Mouse (Mus musculus): ENCODE data around the gene Rnf157. TPM values are rescaled to one million over a fixed set of nuclear protein-coding genes. Genes with fewer than 3 reads are reported as not detected.
"Not testable (repeated sequence)": the region's sequence is repeated elsewhere in the genome, so short reads cannot be mapped to it uniquely, and the experiment has no call there.

Gene Rnf157
- polyA plus RNA-seq, 1 experiment from 2014 or later: 18.3 TPM

DNA sequence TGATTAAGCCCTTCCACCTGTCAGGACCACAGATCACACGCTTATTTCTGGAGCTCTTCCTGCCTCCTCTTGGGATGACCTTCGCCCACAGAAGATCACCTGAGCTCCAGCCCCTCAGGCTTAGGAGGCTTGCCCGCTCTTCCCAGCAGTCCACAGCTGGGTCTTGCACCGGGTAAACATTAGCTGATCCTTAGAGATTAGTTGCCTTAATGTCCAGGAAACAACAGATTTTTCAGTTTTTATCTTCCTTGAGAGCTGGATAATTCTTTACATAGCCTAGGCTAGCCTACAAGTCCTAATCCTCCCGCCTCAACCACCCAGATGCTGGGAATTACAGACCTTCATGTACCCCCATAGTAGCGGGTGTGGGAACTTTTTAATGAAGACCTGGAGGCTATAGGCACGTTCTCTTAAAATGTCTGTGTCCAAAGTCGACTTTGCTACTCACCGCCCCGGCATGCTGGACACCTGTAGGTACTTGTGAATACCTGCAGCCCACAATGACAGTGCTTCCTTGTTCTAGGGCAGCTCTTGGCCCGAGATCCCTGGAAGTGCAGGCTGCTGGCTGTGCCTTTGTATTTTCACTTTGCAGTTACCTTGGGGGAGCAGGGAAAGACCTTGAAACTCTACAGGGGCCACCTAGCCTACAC, 18.7 kb upstream of the Rnf157 start:
- 57% methylated on average over 11 of the region's 11 CpGs for WGBS
- H3K4me3 ChIP-seq: no peak overlapping the region

DNA sequence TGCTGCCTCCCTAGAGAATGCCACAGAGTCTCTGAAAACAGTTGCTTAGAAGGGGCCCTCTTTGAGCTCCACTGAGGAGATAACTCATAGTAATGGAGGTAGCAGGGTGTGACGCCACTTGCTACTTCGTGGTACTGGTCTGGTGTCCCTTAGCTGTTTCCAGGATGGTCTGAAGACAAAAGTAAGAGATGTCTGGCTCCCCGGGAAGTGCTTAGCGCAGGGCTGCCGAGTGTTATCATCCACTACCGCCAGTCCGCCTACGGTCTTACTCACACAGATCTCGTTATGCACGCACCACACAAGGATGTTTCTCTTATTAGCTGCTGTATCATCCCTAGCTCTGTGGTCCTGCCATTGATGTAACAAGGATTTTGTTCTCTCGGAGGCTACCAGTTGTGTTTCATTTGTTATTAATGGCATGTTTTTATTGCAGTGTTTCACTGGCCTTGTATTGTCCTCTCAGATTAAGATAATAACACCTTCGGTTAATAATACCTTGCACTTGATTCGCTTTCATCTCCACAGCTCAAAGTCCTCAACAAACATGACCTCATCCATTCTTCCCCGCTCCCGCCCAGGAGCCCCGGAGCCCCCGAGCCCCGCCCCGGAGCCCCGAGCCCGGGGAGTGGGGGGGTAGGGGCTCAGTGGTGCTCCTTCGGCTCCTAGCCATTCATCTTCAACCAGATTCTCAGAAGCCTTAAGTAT, 18.0 kb upstream of the Rnf157 start:
- no peak overlapping the region for H3K4me3 ChIP-seq

More for the DNA sequence above, 18.7 kb upstream of the Rnf157 start:
- no peak for DNase-seq (ENCODE audit: low spot score)
- peaks cover 37% of the 10 kb centered on the region for H3K4me1 ChIP-seq
- no peaks in the 10 kb centered on the region for H3K27me3 ChIP-seq (ENCODE audit: low read depth, poor library complexity, severe bottlenecking)
- peaks cover 14% of the 10 kb centered on the region for H3K36me3 ChIP-seq
- H3K27ac ChIP-seq: 0 out of 2 replicates have a peak overlapping the region, but pooled peaks have one; percentile 3
- H3K9me3 ChIP-seq (replicated peaks): no peaks in the 10 kb centered on the region

DNA sequence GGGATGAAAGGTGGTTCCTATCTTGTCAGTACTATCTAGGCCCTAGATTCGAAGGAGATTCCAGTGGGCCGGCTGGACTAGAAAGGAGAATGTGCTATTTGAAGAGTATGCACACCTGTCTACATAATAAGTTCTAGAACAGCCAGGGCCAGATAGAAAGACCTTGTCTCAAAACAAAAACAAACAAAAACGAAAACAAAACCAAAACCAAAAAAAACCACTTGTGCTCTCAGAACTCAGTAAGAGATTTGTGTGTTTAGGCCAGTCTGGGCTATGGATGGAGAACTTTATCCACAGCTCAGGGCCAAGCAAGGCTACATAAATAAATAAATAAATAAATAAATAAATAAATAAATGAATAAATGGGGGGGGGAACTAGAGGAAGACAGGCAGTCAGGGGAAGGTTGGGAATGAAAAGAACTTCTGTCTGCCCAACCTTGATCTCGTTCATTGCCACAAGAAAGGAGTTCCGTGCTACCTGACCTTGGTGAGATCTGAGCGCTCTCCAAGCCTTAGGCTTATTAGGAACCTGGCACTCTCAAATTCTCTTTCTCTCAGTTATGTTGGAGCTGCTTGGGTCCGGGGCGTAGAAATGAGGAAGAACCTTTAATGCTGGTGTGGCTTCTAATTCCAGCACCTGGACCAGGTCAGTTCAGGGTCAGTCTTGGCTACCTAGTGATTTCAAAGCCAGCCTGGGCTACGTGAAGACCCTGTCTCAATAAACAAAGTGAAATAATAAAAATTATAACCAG, 17.2 kb upstream of the Rnf157 start:
- no peaks in the 10 kb centered on the region for H3K27me3 ChIP-seq (ENCODE audit: low read depth, poor library complexity, severe bottlenecking)
- DNase-seq (ENCODE audit: low spot score): no peak
- peaks cover 22% of the 10 kb centered on the region for H3K4me1 ChIP-seq
- H3K27ac ChIP-seq: no peak overlapping the region
- H3K9me3 ChIP-seq (replicated peaks): no peaks in the 10 kb centered on the region
- H3K4me3 ChIP-seq: no peak overlapping the region
- 91% methylated on average over 9 of the region's 9 CpGs for WGBS
- H3K36me3 ChIP-seq: no peaks in the 10 kb centered on the region

More for the DNA sequence above, 18.0 kb upstream of the Rnf157 start:
- Histone ChIP-seq H3K9me3 (replicated peaks) (no peaks in the 10 kb centered on the region), H3K27me3 (ENCODE audit: low read depth, poor library complexity, severe bottlenecking) (no peaks in the 10 kb centered on the region), H3K36me3 (peaks cover 8% of the 10 kb centered on the region), H3K27ac (no peak overlapping the region), H3K4me1 (peaks cover 30% of the 10 kb centered on the region)
- WGBS: 46% methylated on average over 22 of the region's 22 CpGs
- DNase-seq (ENCODE audit: low spot score): no peak

DNA sequence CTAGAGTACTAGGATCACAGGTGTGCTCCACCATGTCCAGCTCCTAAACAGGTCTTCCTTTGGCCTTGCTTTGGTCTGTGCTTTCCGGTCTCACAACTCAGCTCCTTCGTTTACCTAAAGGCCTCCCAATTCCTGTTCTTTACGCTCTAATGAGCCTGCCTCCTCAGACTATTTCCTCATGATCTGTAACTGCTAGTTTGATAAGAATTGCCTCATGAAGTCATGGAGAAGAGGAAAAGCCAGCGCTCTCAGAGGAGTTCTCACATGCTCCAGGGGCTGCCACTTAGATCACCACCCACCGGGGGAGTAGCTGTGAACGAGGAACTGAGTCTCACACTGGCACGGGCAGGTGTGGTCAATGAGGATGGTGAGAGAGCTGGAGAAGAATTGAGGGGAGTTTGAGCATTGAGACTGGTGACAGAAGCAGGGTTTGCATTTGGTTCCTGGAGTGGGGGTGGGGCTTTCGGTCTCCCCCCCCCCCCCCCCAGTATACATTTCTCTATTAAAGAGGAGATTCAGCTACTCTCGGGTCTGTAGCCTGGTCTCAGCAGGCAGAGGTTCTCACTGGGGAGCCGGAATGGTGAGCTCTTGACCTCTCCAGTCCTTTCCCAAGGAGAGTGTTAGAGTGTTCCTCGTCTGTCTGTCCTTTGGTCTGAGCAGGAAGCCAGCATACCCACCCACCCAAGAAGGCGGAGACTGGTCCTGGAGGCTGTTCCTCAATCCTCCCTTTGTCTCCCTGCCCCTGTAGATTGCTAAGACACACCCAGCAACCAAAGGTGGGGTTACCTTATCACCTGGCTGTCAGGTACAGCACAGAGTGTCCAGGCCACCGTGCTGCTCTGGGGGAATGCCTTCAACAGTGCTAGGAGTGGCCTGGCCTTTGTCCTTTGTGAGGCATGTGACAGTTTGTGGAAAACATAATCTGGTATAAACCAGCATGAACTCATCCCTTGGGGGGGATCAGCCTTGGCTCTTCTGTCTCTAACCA, 16.3 kb upstream of the Rnf157 start:
- Histone ChIP-seq H3K27ac (0 out of 2 replicates have a peak overlapping the region, but pooled peaks have one; percentile 15), H3K4me1 (peaks cover 19% of the 10 kb centered on the region), H3K36me3 (no peaks in the 10 kb centered on the region), H3K4me3 (no peak overlapping the region), H3K27me3 (ENCODE audit: low read depth, poor library complexity, severe bottlenecking) (no peaks in the 10 kb centered on the region), H3K9me3 (replicated peaks) (no peaks in the 10 kb centered on the region)
- DNase-seq (ENCODE audit: low spot score): no peak
- whole genome bisulfite sequencing: 47% methylated on average over 13 of the region's 13 CpGs

DNA sequence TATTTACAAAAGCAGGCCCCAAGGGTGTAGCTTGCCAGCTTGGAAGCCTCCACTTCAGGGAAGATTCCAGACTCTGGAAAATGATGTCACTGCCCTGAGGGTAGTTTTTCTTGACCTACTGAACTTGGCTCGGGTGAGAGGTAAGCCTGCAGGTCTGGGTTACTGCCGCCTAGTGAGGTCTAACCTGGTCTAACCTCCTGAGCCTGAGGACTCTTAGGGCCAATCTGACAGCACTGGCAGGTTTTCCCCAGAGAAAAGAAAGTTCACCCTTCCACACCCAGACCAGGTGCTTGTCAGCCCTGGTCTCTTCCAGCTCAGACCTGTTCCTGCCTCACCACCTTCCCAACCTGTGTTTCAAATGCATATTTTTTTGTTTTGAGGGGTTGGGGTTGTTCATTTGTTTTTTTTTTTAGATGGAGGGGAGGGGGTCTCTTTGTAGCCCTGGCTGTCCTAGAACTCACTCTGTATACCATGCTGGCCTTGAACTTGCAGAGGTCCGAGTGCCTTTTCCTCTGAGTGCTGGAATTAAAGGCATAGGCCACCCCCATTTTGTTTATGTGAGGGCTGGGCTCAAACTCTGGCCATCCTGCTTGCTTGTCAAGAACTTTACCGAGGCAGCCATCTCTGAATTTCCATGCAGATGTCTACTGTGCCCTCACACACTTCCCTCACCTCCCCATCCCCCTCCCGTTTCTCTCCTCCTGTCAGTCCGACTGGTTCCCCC, 14.2 kb upstream of the Rnf157 start:
- Histone ChIP-seq H3K27ac (no peak overlapping the region), H3K27me3 (ENCODE audit: low read depth, poor library complexity, severe bottlenecking) (no peaks in the 10 kb centered on the region), H3K4me3 (no peak overlapping the region), H3K36me3 (no peaks in the 10 kb centered on the region), H3K4me1 (peaks cover 12% of the 10 kb centered on the region), H3K9me3 (replicated peaks) (no peaks in the 10 kb centered on the region)
- 79% methylated on average over 6 of the region's 6 CpGs for WGBS
- no peak for DNase-seq (ENCODE audit: low spot score)

DNA sequence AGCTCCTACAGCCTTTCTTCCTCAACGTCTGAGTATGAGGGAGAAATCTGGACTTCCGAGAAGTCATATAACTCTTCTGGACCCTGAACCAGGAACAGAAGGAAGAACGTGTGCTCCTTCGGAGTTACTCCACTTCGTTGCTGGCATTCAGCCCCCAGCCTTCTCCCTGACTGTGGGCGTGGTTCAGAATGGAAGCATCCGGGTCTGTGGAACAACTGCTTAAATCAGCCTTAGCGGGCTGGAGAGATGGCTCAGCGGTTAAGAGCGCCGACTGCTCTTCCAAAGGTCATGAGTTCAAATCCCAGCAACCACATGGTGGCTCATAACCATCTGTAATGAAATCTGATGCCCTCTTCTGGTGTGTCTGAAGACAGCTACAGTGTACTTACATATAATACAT, 13.5 kb upstream of the Rnf157 start:
- H3K4me1 ChIP-seq: peaks cover 11% of the 10 kb centered on the region
- not testable (repeated sequence) for H3K4me3 ChIP-seq; H3K9me3 ChIP-seq (replicated peaks); H3K36me3 ChIP-seq; H3K27me3 ChIP-seq (ENCODE audit: low read depth, poor library complexity, severe bottlenecking); DNase-seq (ENCODE audit: low spot score); H3K27ac ChIP-seq
- WGBS: 89% methylated on average over 11 of the region's 11 CpGs

DNA sequence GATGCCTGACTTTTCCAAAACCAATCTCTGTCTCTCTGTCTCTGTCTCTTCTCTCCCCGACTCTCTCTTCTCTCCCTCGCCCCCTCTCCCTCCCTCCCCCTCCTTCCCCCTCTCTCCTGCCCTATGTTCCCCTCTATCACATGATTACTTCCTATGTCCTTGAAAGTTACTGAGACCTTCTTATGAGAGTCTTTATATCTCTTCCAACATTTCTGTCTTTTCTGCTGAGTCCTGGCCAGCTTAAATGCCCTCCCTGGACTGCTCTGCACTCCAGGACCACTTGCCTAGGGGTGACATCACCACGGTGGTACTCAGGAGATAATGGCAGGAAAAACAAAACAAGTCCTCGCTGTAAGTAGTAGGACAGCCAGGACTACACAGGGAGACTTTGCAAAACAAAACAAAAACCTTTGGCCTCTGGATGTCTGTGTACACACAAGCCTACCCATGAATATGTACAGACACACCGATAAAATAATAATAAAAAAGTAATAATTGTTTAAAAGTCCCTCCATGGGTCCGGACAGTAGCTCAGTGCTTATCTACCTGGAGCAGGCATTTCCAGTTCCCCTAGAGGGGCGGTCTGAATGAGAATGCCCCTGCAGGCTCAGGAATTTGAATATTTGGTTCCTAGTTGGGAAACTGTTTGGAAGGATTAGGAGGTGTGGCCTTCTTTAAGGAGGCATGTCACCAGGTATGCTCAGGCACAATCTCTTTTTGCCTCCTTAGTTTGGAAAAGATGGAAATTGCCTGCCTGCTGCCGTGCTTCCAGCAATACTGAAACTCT, 12.0 kb upstream of the Rnf157 start:
- H3K36me3 ChIP-seq: no peaks in the 10 kb centered on the region
- no peaks in the 10 kb centered on the region for H3K9me3 ChIP-seq (replicated peaks)
- no peaks in the 10 kb centered on the region for H3K27me3 ChIP-seq (ENCODE audit: low read depth, poor library complexity, severe bottlenecking)
- no peak overlapping the region for H3K27ac ChIP-seq
- no peak overlapping the region for H3K4me3 ChIP-seq
- DNase-seq (ENCODE audit: low spot score): no peak
- peaks cover 16% of the 10 kb centered on the region for H3K4me1 ChIP-seq
- 67% methylated on average over 8 of the region's 8 CpGs for WGBS

DNA sequence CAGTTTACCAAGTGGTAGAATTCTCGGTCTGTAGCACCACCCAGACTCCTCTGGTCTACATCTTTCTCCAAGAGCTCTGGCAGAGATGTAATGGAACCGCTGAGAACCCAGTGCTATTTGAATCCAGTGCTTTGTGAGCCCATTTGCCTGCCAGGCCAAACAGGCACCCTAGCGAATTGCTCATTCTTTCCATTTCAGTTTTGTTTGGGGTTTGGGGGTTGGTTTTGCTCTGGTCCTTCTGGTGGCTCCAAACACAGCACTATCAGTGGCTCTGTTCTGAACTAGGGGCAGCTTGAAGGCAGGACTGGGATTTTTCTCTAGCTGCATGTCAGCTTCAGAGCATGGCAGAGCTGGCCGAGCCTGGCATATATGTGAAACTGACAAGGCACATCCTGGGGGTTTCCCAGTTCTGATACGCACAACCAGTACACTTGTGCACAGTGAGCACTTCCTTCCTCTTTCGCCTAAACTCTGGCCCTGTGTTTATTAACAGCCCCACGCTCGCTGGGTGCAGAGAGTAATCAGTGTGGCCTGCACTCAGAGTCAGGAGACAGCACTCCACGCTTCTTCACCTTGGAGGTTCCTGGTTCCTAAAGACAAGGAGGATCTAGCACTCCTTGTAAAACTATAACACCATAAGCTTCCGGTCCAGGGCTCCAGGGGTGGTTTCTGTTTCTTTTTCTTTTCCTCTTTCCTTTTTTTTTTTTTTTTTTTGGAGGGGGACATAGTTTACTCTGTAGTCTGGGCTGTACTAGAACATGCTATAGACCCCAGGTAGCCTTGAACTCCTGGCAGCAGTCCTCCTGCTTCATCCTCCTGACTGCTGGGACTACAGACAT, 11.2 kb upstream of the Rnf157 start:
- DNase-seq (ENCODE audit: low spot score): no peak
- Histone ChIP-seq H3K36me3 (no peaks in the 10 kb centered on the region), H3K27me3 (ENCODE audit: low read depth, poor library complexity, severe bottlenecking) (no peaks in the 10 kb centered on the region), H3K9me3 (replicated peaks) (no peaks in the 10 kb centered on the region), H3K4me3 (no peak overlapping the region), H3K27ac (no peak overlapping the region), H3K4me1 (peaks cover 11% of the 10 kb centered on the region)
- 80% methylated on average over 10 of the region's 10 CpGs for WGBS

DNA sequence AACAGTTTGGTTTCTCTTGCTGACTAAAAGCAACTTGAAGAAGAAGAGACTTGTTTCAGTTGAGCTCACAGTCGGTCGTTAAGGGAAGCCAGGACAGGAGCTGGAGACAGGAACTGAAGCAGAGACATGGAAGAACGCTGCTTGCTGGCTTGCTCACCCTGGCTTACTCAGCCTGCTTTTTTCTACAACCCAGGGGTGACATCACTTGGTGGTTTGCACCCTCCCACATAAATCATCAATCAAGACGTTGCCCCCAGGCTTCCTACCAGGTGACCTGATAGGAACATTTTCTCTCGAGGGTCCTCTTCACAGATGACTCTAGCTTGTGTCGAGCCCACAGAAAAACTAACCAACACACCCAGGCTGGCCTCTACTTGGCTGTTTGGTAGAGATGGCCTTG, 10.4 kb upstream of the Rnf157 start:
- H3K4me1 ChIP-seq: peaks cover 16% of the 10 kb centered on the region
- H3K4me3 ChIP-seq: no peak overlapping the region
- WGBS: 82% methylated on average over 6 of the region's 6 CpGs
- H3K27me3 ChIP-seq (ENCODE audit: low read depth, poor library complexity, severe bottlenecking): no peaks in the 10 kb centered on the region
- no peak for DNase-seq (ENCODE audit: low spot score)
- H3K27ac ChIP-seq: no peak overlapping the region
- no peaks in the 10 kb centered on the region for H3K36me3 ChIP-seq
- no peaks in the 10 kb centered on the region for H3K9me3 ChIP-seq (replicated peaks)

DNA sequence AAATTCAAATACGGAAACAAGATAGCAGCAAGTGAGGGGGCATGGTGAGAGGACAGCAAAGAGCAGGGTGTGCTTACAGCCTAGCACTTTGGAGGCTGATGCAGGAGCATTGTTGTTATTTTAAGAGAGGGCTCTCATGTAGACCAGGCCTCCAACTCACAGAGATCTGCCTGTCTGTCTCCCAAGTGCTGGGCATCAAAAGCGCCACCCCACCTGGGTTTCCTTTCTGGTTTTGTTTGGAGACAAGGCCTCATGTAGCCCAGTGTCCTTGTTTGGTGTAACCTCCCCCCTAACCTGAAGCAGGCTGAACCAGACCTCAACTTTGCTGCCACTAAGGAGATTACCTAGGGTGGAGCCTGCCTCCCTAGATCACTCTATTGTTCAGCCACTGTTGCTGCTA, 9.7 kb upstream of the Rnf157 start:
- no peak overlapping the region for H3K27ac ChIP-seq

DNA sequence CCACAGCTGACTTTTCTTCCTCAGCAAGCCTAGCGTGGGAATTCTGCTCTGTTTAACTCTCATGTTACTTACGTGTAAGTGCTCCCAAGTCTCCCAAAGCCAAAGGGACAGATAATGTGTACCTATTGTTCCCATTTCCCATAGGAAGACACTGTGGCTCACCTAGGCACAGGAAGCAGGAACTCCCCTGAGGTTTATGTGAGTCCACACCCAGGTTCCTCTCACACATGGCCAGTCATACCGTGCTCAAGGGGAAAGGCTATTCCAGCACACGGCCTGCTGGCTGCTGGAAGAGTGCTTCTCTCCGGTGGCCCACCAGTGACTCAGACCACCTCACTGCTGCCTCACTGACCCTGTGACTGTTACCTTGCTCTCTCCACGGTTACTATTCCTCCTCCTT, 8.3 kb upstream of the Rnf157 start:
- peaks cover 31% of the 10 kb centered on the region for H3K4me1 ChIP-seq
- no peak for DNase-seq (ENCODE audit: low spot score)
- H3K27ac ChIP-seq: no peak overlapping the region
- no peak overlapping the region for H3K4me3 ChIP-seq
- H3K27me3 ChIP-seq (ENCODE audit: low read depth, poor library complexity, severe bottlenecking): no peaks in the 10 kb centered on the region
- no peaks in the 10 kb centered on the region for H3K36me3 ChIP-seq
- H3K9me3 ChIP-seq (replicated peaks): no peaks in the 10 kb centered on the region
- 78% methylated on average over 6 of the region's 6 CpGs for WGBS

More for the DNA sequence above, 9.7 kb upstream of the Rnf157 start:
- Histone ChIP-seq H3K4me3 (no peak overlapping the region; the same call in 1 of the 2 replicates), H3K4me1 (peaks cover 21% of the 10 kb centered on the region), H3K36me3 (no peaks in the 10 kb centered on the region), H3K9me3 (replicated peaks) (no peaks in the 10 kb centered on the region), H3K27me3 (ENCODE audit: low read depth, poor library complexity, severe bottlenecking) (no peaks in the 10 kb centered on the region)
- no peak for DNase-seq (ENCODE audit: low spot score)
- WGBS: 90% methylated on average over 2 of the region's 2 CpGs
